10 mouse cellular contexts compared by ENCODE assay signal in the genomic region with DNA sequence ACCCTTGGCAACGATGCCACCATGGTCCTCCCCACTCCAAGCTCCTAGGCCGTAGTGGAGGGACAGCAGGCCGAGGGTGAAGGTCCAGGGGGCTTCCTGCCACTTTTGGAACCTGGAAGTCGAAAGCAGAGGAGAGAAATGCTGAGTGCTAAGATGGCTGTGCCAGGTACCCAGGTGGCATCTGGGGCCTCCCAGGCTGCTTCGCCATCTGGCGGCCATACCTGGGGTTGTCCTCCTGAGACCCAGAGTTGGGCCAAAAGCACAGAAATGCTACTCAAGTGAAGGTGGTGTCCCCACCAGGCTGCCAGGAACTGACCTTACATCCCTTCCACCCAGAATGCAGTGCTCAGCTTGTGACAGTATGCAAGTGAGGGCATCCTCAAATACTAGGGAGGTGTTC. TPM values are rescaled to one million over a fixed set of nuclear protein-coding genes. Genes with fewer than 3 reads are reported as not detected.
A peak's percentile ranks its signal among the peaks of the same experiment; 100 is the strongest.
DNase-seq lines count a peak whose midpoint lies in the region; ATAC-seq and TF ChIP-seq lines count a peak whose summit lies in the region.
"Had no signal": no experiment of that assay in that cellular context is flagged by ENCODE, and none has a peak within 500 bp of the region (broad histone marks: within the 10 kb centered on the region; RNA-seq: fewer than 3 reads in every experiment).

No protein-coding gene starts in this region.

- H3K9me3 ChIP-seq in midbrain, postnatal 0 days (ENCODE audit: low read length), result no peaks in the 10 kb centered on the region
- no peaks in the 10 kb centered on the region for H3K9me3 ChIP-seq in midbrain, embryonic 16.5 days (replicated peaks; ENCODE audit: control insufficient read depth, low read length, poor library complexity, severe bottlenecking)
- no peaks in the 10 kb centered on the region for H3K9me3 ChIP-seq in intestine, embryonic 16.5 days (ENCODE audit: control insufficient read depth, low read length)
- H3K9me3 ChIP-seq: megakaryocyte, embryonic 14.5 days had no signal

- no peak overlapping the region for H3K4me3 ChIP-seq in midbrain, postnatal 0 days (ENCODE audit: low read depth, low read length)
- no peak overlapping the region for H3K4me3 ChIP-seq in midbrain, embryonic 16.5 days (ENCODE audit: low read depth, low read length)
- H3K4me3 ChIP-seq in intestine, embryonic 16.5 days (ENCODE audit: low read length), result no peak overlapping the region
- H3K4me3 ChIP-seq: megakaryocyte, embryonic 14.5 days had no signal

- no peak overlapping the region for H3K9ac ChIP-seq in midbrain, postnatal 0 days (replicated peaks; ENCODE audit: low read length, poor library complexity, severe bottlenecking)
- H3K9ac ChIP-seq in midbrain, embryonic 16.5 days (ENCODE audit: low read depth, low read length), result no peak overlapping the region
- H3K9ac ChIP-seq in intestine, embryonic 16.5 days (ENCODE audit: low read depth, low read length), result no peak overlapping the region

- no peaks in the 10 kb centered on the region for H3K4me1 ChIP-seq in midbrain, postnatal 0 days (ENCODE audit: insufficient read depth, low read length)
- H3K4me1 ChIP-seq in midbrain, embryonic 16.5 days (ENCODE audit: control insufficient read depth, insufficient read depth, low read length), result peaks cover 5% of the 10 kb centered on the region
- H3K4me1 ChIP-seq in intestine, embryonic 16.5 days (ENCODE audit: control insufficient read depth, insufficient read depth, low read length), result peaks cover 3% of the 10 kb centered on the region; the same call in 1 of the 2 replicates

- no peak overlapping the region for H3K27ac ChIP-seq in midbrain, postnatal 0 days (ENCODE audit: low read depth, low read length)
- no peak overlapping the region for H3K27ac ChIP-seq in midbrain, embryonic 16.5 days (ENCODE audit: low read length)
- no peak overlapping the region for H3K27ac ChIP-seq in intestine, embryonic 16.5 days (ENCODE audit: low read length)

- ATAC-seq in cerebellum, adult (ENCODE audit: insufficient number of reproducible peaks, low FRiP score, low TSS enrichment), result peak; percentile 71
- no peak for ATAC-seq in midbrain, postnatal 0 days (ENCODE audit: low FRiP score)
- ATAC-seq in midbrain, embryonic 16.5 days, result no peak
- no peak for ATAC-seq in intestine, embryonic 16.5 days

- H3K27me3 ChIP-seq in midbrain, postnatal 0 days (ENCODE audit: insufficient read depth, low read length), result no peaks in the 10 kb centered on the region
- no peaks in the 10 kb centered on the region for H3K27me3 ChIP-seq in midbrain, embryonic 16.5 days (ENCODE audit: control insufficient read depth, insufficient read depth, low read depth, low read length)
- no peaks in the 10 kb centered on the region for H3K27me3 ChIP-seq in intestine, embryonic 16.5 days (replicated peaks; ENCODE audit: control insufficient read depth, insufficient read depth, low read length)

- DNase-seq in cerebellum, postnatal 4 days (ENCODE audit: low spot score in 2 of 2), result no peak
- DNase-seq in midbrain, postnatal 0 days (ENCODE audit: low spot score), result no peak
- DNase-seq in cerebellum, postnatal 10 days, result peak; percentile 68 to 69
- peak; percentile 18 to 19 for DNase-seq in natural killer cell, adult 2 months (ENCODE audit: low spot score in 2 of 2)
- DNase-seq in heart, postnatal 4 days, result no peak
- DNase-seq: gastrocnemius, postnatal 10 days had no signal

- WGBS in midbrain, postnatal 0 days, result 90% methylated on average over 6 of the region's 6 CpGs
- 86% methylated on average over 6 of the region's 6 CpGs for WGBS in midbrain, embryonic 16.5 days
- WGBS in intestine, embryonic 16.5 days, result 88% methylated on average over 6 of the region's 6 CpGs

- peaks cover 31% of the 10 kb centered on the region for H3K36me3 ChIP-seq in midbrain, postnatal 0 days (ENCODE audit: insufficient read depth, low read length)
- peaks cover 12% of the 10 kb centered on the region for H3K36me3 ChIP-seq in midbrain, embryonic 16.5 days (ENCODE audit: control insufficient read depth, insufficient read depth, low read length)
- H3K36me3 ChIP-seq in intestine, embryonic 16.5 days (ENCODE audit: control insufficient read depth, insufficient read depth, low read length), result peaks cover 5% of the 10 kb centered on the region

- no peak overlapping the region for H3K4me2 ChIP-seq in midbrain, postnatal 0 days (ENCODE audit: low read depth, low read length, poor library complexity, severe bottlenecking)
- H3K4me2 ChIP-seq in midbrain, embryonic 16.5 days (ENCODE audit: low read length), result no peak overlapping the region
- no peak overlapping the region for H3K4me2 ChIP-seq in intestine, embryonic 16.5 days (ENCODE audit: low read depth, low read length)

- TF ChIP-seq CTCF in midbrain, postnatal 0 days (IDR thresholded peaks at IDR 0.05), result peak; percentile 52

RNA-seq across cellular contexts. Expression of a gene that starts 11.2 kb away (rescaled TPM):
- total RNA-seq in midbrain, postnatal 0 days (2014; rRNA removed), result 0.27 and 4.6 TPM in 2 replicates
- 14.0 and 15.3 TPM in 2 replicates for polyA plus RNA-seq in midbrain, postnatal 0 days (2015; fragmentation: Nextera tagmentation; extraction: Ambion mirVana)
- 6.6 and 7.1 TPM in 2 replicates for polyA plus RNA-seq in midbrain, embryonic 16.5 days (2015; fragmentation: Nextera tagmentation; extraction: Ambion mirVana)
- polyA plus RNA-seq in intestine, embryonic 16.5 days (2015; fragmentation: Nextera tagmentation; extraction: Ambion mirVana), result 0.89 and 1.3 TPM in 2 replicates
- total RNA-seq in heart, postnatal 4 days (2021), result 1 to 10 TPM; 3.6 to 4.3 TPM

RNA-seq across cellular contexts. Expression of a gene that starts 26.0 kb away (rescaled TPM):
- total RNA-seq in midbrain, postnatal 0 days (2014; rRNA removed), result 5.6 and 5.7 TPM in 2 replicates
- polyA plus RNA-seq in midbrain, postnatal 0 days (2015; fragmentation: Nextera tagmentation; extraction: Ambion mirVana), result 2.2 and 2.4 TPM in 2 replicates
- 2.1 and 2.5 TPM in 2 replicates for polyA plus RNA-seq in midbrain, embryonic 16.5 days (2015; fragmentation: Nextera tagmentation; extraction: Ambion mirVana)
- polyA plus RNA-seq in intestine, embryonic 16.5 days (2015; fragmentation: Nextera tagmentation; extraction: Ambion mirVana), result 0.61 and 0.82 TPM in 2 replicates
- total RNA-seq in heart, postnatal 4 days (2021), result under 1 TPM; 0.38 to 0.60 TPM

RNA-seq across cellular contexts. Expression of a gene that starts 26.1 kb away (rescaled TPM):
- total RNA-seq in midbrain, postnatal 0 days (2014; rRNA removed), result 86.1 and 101 TPM in 2 replicates
- polyA plus RNA-seq in midbrain, postnatal 0 days (2015; fragmentation: Nextera tagmentation; extraction: Ambion mirVana), result 65.9 and 70.7 TPM in 2 replicates
- 55.7 and 64.8 TPM in 2 replicates for polyA plus RNA-seq in midbrain, embryonic 16.5 days (2015; fragmentation: Nextera tagmentation; extraction: Ambion mirVana)
- polyA plus RNA-seq in intestine, embryonic 16.5 days (2015; fragmentation: Nextera tagmentation; extraction: Ambion mirVana), result 25.3 and 26.0 TPM in 2 replicates
- total RNA-seq in heart, postnatal 4 days (2021), result 10 to 100 TPM; 12.6 to 15.6 TPM

RNA-seq across cellular contexts. Expression of a gene that starts 48.1 kb away (rescaled TPM):
- total RNA-seq in midbrain, postnatal 0 days (2014; rRNA removed), result 0.05 and 0.19 TPM in 2 replicates
- polyA plus RNA-seq in midbrain, postnatal 0 days (2015; fragmentation: Nextera tagmentation; extraction: Ambion mirVana), result 0.38 and 0.56 TPM in 2 replicates
- polyA plus RNA-seq in midbrain, embryonic 16.5 days (2015; fragmentation: Nextera tagmentation; extraction: Ambion mirVana), result 0.53 and 0.70 TPM in 2 replicates
- 0.38 TPM in 2 replicates for polyA plus RNA-seq in intestine, embryonic 16.5 days (2015; fragmentation: Nextera tagmentation; extraction: Ambion mirVana)
- not detected for total RNA-seq in heart, postnatal 4 days (2021)

Comparison
In these comparisons a context has a peak if more than half of its experiments do, and no peak if none do; other contexts are left out.
1. DNase-seq: peak in cerebellum, postnatal 10 days (2 of 2) and natural killer cell, adult 2 months (2 of 2); none in cerebellum, postnatal 4 days (0 of 2), midbrain, postnatal 0 days (single experiment) and heart, postnatal 4 days (single experiment).